Mouse (Mus musculus): ENCODE measurements around the gene Tpr.

- TF ChIP-seq CTCF (conservative IDR thresholded peaks at IDR 0.05; ENCODE audit: insufficient read depth, insufficient read length, low read depth, low read length) = no peak
- TF ChIP-seq POLR2A (IDR thresholded peaks at IDR 0.05; ENCODE audit: low read depth, low read length) = no peak
Measured at GRCm38 (mm10) chr1:150372895-150373294, 19.7 kb upstream of the Tpr start.
